Mouse (Mus musculus) CH12.LX (cell line): Measurements from ENCODE around the gene Arhgap29. TPM values are rescaled to one million over a fixed set of nuclear protein-coding genes. Genes with fewer than 3 reads are reported as not detected.

Experiments used
- DNase-seq: peaks from one replicate; pipeline ENCODE4 v3.0.0-alpha.2; 2013; ENCODE audit errors: extremely low read depth
- H3K27ac ChIP-seq: 2 replicates; pipeline ENCODE4 v1.5.1; 2012; ENCODE audit warnings: low read depth, mild to moderate bottlenecking, control low read depth, moderate library complexity; ENCODE audit not compliant: insufficient read depth
- H3K27me3 ChIP-seq: replicated peaks from 2 replicates; pipeline ENCODE3; 2012; ENCODE audit warnings: inconsistent platforms
- H3K36me3 ChIP-seq, 2 experiments: replicated peaks in 1 of 2; 2 replicates each; pipeline versions ENCODE3 to v1.6.1; 2012; ENCODE audit warnings: inconsistent platforms in 1 of 2, low read length in 1 of 2, mild to moderate bottlenecking in 1 of 2, mixed read lengths in 1 of 2, moderate library complexity in 1 of 2; ENCODE audit not compliant: control insufficient read depth in 1 of 2, insufficient read depth in 1 of 2
- H3K4me1 ChIP-seq, 2 experiments: 2 replicates each; pipeline ENCODE4 v1.6.1; 2012; ENCODE audit warnings: inconsistent platforms in 1 of 2, moderate library complexity in 1 of 2; ENCODE audit not compliant: insufficient read depth in 2 of 2, control insufficient read depth in 1 of 2
- H3K4me2 ChIP-seq: 2 replicates; pipeline ENCODE4 v1.6.1; 2012; ENCODE audit warnings: low read depth, mild to moderate bottlenecking, control low read depth; ENCODE audit not compliant: poor library complexity, insufficient read depth, severe bottlenecking
- H3K4me3 ChIP-seq, 3 experiments: fragments of 150-350 bp in 1 of 3; sonication (generic) in 1 of 3; replicated peaks in 1 of 3; 2 replicates each; pipeline versions ENCODE3 to v1.5.1; 2011 to 2012; ENCODE audit warnings: low read depth in 2 of 3, low read length in 2 of 3, mild to moderate bottlenecking in 2 of 3, moderate library complexity in 2 of 3, control low read depth in 1 of 3, improper control_type of control experiment in 1 of 3, inconsistent platforms in 1 of 3, mixed read lengths in 1 of 3; ENCODE audit not compliant: poor library complexity in 1 of 3
- H3K79me2 ChIP-seq: replicated peaks from 2 replicates; pipeline ENCODE4 v1.6.1; 2012; ENCODE audit warnings: mild to moderate bottlenecking, moderate library complexity; ENCODE audit not compliant: control insufficient read depth, poor library complexity, insufficient read depth, severe bottlenecking; ENCODE audit errors: extremely low read depth
- H3K9ac ChIP-seq: 2 replicates; pipeline ENCODE4 v1.6.1; 2012; ENCODE audit warnings: low read depth, mild to moderate bottlenecking, control low read depth, moderate library complexity; ENCODE audit not compliant: insufficient read depth
- H3K9me3 ChIP-seq: replicated peaks from 2 replicates; pipeline ENCODE3; 2012; ENCODE audit warnings: low read length, inconsistent platforms, mixed read lengths
- BHLHE40 ChIP-seq: IDR thresholded peaks from 2 replicates; pipeline ENCODE4 v1.6.1; 2011; ENCODE audit warnings: mild to moderate bottlenecking, low read depth, low read length, improper control_type of control experiment
- CHD1 ChIP-seq: IDR thresholded peaks from 2 replicates; pipeline ENCODE4 v1.6.1; 2012; ENCODE audit warnings: low read depth, low read length, improper control_type of control experiment, inconsistent platforms
- CHD2 ChIP-seq: IDR thresholded peaks from 2 replicates; pipeline ENCODE4 v1.6.1; 2011; ENCODE audit warnings: low read length, improper control_type of control experiment
- CTCF ChIP-seq, 2 experiments: IDR thresholded peaks in 1 of 2; conservative IDR thresholded peaks in 1 of 2; 2 replicates each; pipeline ENCODE4 v1.5.1; 2011 to 2012; ENCODE audit warnings: low read depth in 2 of 2, low read length in 2 of 2, improper control_type of control experiment in 1 of 2, inconsistent platforms in 1 of 2, mild to moderate bottlenecking in 1 of 2, moderate library complexity in 1 of 2
- E2F4 ChIP-seq: IDR thresholded peaks from 2 replicates; pipeline ENCODE4 v1.6.1; 2011; ENCODE audit warnings: low read depth, low read length, improper control_type of control experiment; ENCODE audit not compliant: insufficient replicate concordance
- ELF1 ChIP-seq: IDR thresholded peaks from 2 replicates; pipeline ENCODE4 v1.6.1; 2014; ENCODE audit warnings: low read depth, mild to moderate bottlenecking, inconsistent platforms, low read length, improper control_type of control experiment
- GABPA ChIP-seq: IDR thresholded peaks from 2 replicates; pipeline ENCODE4 v1.6.1; 2012; ENCODE audit warnings: low read depth, low read length, improper control_type of control experiment, inconsistent platforms; ENCODE audit not compliant: insufficient replicate concordance
- HCFC1 ChIP-seq: IDR thresholded peaks from 2 replicates; pipeline ENCODE4 v1.6.1; 2012; ENCODE audit warnings: low read depth, mild to moderate bottlenecking, inconsistent platforms, low read length, improper control_type of control experiment
- JUND ChIP-seq: conservative IDR thresholded peaks from 2 replicates; pipeline ENCODE4 v1.6.1; 2011; ENCODE audit warnings: low read depth, low read length, improper control_type of control experiment
- MAFK ChIP-seq: IDR thresholded peaks from 2 replicates; pipeline ENCODE4 v1.6.1; 2011; ENCODE audit warnings: low read length, improper control_type of control experiment; ENCODE audit not compliant: insufficient replicate concordance
- MAX ChIP-seq: IDR thresholded peaks from 2 replicates; pipeline ENCODE4 v1.6.1; 2011; ENCODE audit warnings: low read length, improper control_type of control experiment
- MAZ ChIP-seq: IDR thresholded peaks from 2 replicates; pipeline ENCODE4 v1.6.1; 2012; ENCODE audit warnings: low read depth, mild to moderate bottlenecking, inconsistent platforms, low read length, improper control_type of control experiment, moderate library complexity
- MEF2A ChIP-seq: IDR thresholded peaks from 2 replicates; pipeline ENCODE4 v1.6.1; 2014; ENCODE audit warnings: low read depth, mild to moderate bottlenecking, inconsistent platforms, low read length, improper control_type of control experiment, borderline replicate concordance
- MXI1 ChIP-seq: IDR thresholded peaks from 2 replicates; pipeline ENCODE4 v1.6.1; 2011; ENCODE audit warnings: mild to moderate bottlenecking, low read depth, low read length, improper control_type of control experiment
- NELFE ChIP-seq: IDR thresholded peaks from 2 replicates; pipeline ENCODE4 v1.6.1; 2011; ENCODE audit warnings: low read depth, low read length, improper control_type of control experiment
- NRF1 ChIP-seq: IDR thresholded peaks from 2 replicates; pipeline ENCODE4 v1.6.1; 2014; ENCODE audit warnings: low read depth, mild to moderate bottlenecking, inconsistent platforms, low read length, improper control_type of control experiment, moderate library complexity
- POLR2AphosphoS2 ChIP-seq: IDR thresholded peaks from 2 replicates; pipeline ENCODE4 v1.6.1; 2011; ENCODE audit warnings: low read depth, low read length, improper control_type of control experiment
- SMC3 ChIP-seq: IDR thresholded peaks from 2 replicates; pipeline ENCODE4 v1.6.1; 2011; ENCODE audit warnings: low read depth, low read length, improper control_type of control experiment
- TBP ChIP-seq: conservative IDR thresholded peaks from 2 replicates; pipeline ENCODE4 v1.6.1; 2011; ENCODE audit warnings: low read depth, low read length, improper control_type of control experiment
- TCF12 ChIP-seq: IDR thresholded peaks from 2 replicates; pipeline ENCODE4 v1.6.1; 2014; ENCODE audit warnings: low read depth, mild to moderate bottlenecking, inconsistent platforms, low read length, improper control_type of control experiment
- UBTF ChIP-seq: IDR thresholded peaks from 2 replicates; pipeline ENCODE4 v1.6.1; 2012; ENCODE audit warnings: low read depth, mild to moderate bottlenecking, inconsistent platforms, low read length, improper control_type of control experiment, moderate library complexity
- USF1 ChIP-seq: IDR thresholded peaks from 2 replicates; pipeline ENCODE4 v1.6.1; 2014; ENCODE audit warnings: low read depth, mild to moderate bottlenecking, inconsistent platforms, low read length, improper control_type of control experiment
- ZC3H11A ChIP-seq: IDR thresholded peaks from 2 replicates; pipeline ENCODE4 v1.6.1; 2012; ENCODE audit warnings: low read depth, mild to moderate bottlenecking, inconsistent platforms, low read length, improper control_type of control experiment
- ZKSCAN1 ChIP-seq: IDR thresholded peaks from 2 replicates; pipeline ENCODE4 v1.6.1; 2012; ENCODE audit warnings: low read depth, inconsistent platforms, low read length, improper control_type of control experiment, borderline replicate concordance
- ZMIZ1 ChIP-seq: IDR thresholded peaks from 2 replicates; pipeline ENCODE4 v1.6.1; 2012; ENCODE audit warnings: low read depth, mild to moderate bottlenecking, inconsistent platforms, low read length, improper control_type of control experiment
- dilution Hi-C: fragments of 300-500 bp; cut with MboI; formaldehyde crosslinking; loops from 2 replicates; pipeline ENCODE4 v1.14.3; 2020; ENCODE audit warnings: low sequenced_read_pairs; ENCODE audit not compliant: extremely low pct_unique_long_range_greater_than_20kb, extremely low pct_ligation_motif_present
- in situ Hi-C: fragments of 300-500 bp; cut with MboI; formaldehyde crosslinking; loops from 3 replicates; pipeline ENCODE4 v1.14.3; 2019; ENCODE audit warnings: low sequenced_read_pairs, low pct_ligation_motif_present, low pct_unique_long_range_greater_than_20kb, mixed read lengths
- polyA plus RNA-seq: library from polyadenylated mRNA; unstranded; fragments of >175 nt; gene quantifications from 2 replicates; pipeline ENCODE4 v1.2.1, GENCODE M21; 2012; ENCODE audit warnings: low read depth; ENCODE audit not compliant: insufficient read length
- total RNA-seq, 2 experiments: library from RNA; depleted of rRNA; stranded (reverse); fragments of 300-350 nt in 1 of 2; fragments of >200 nt in 1 of 2; gene quantifications; 2 replicates each; pipeline ENCODE4 v1.2.3; 2012 to 2014

The Arhgap29 gene
- total and polyA plus RNA-seq, 3 experiments: 19.7 to 53.7 (median 37.0) TPM

DNA sequence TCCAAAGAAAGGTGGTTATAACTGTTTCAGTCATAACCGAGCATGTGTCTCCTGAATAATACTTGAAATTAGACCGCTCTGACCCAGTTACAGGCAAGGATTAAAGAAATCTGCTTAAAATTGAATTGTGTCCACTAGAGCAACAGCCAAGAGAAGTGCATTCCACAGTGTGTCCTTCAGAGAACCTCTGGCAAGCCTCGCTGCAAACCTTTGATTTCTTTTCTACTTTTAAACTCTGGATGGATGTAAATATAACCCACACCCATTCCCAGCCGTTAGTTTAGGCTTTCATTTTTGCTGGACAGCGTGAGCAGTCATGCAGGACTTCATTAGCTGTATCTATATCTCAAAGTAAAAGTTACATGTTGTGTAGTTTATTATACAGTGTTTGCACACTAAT is 74.3 kb downstream of the Arhgap29 start:
- in situ Hi-C loops: no loop called here
- TF ChIP-seq USF1: no peak
- TF ChIP-seq JUND: no peak
- no peak for TF ChIP-seq ZKSCAN1
- no peak for TF ChIP-seq HCFC1
- no peak for TF ChIP-seq MXI1
- no peak for TF ChIP-seq CHD2
- TF ChIP-seq E2F4: no peak
- TF ChIP-seq TBP: no peak
- no peak for TF ChIP-seq MAZ
- TF ChIP-seq NRF1: no peak

DNA sequence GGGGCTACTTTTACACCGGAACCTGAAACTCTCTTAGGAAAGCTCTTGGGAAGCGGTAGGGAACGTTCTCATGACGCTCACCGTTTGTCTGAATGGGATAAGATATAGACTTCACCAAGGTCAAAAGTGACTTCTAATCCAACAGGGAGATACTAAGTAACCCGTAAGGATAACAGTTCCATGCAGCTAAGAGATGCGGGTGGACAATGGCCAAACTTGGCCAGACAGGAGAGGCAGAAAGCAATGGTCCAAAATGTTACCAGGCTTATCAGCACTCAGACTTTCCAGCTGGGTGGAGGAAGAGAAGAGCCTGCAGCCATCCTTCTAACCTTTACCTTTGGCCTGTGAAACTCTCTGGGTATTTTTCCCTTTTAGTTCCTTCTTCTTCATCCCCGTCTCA is 75.4 kb downstream of the Arhgap29 start:
- no peaks in the 10 kb centered on the region for H3K27me3 ChIP-seq
- TF ChIP-seq CHD1: no peak
- no peak for TF ChIP-seq ELF1
- no peak for TF ChIP-seq ZMIZ1
- no peak for TF ChIP-seq ZC3H11A
- no peak for TF ChIP-seq CTCF (conservative IDR thresholded peaks at IDR 0.05 in 1 of 2, IDR thresholded peaks at IDR 0.05 in 1 of 2; ENCODE audit: low read depth in 2 of 2, low read length in 2 of 2)
- no peak for TF ChIP-seq POLR2AphosphoS2
- no peak for TF ChIP-seq SMC3
- TF ChIP-seq NELFE: no peak
- TF ChIP-seq MAFK: no peak
- no peak for TF ChIP-seq MXI1
- no peak for TF ChIP-seq GABPA
- no peak for TF ChIP-seq TCF12
- TF ChIP-seq ZKSCAN1: no peak
- TF ChIP-seq UBTF: no peak
- no peak for TF ChIP-seq MEF2A
- no peak for TF ChIP-seq BHLHE40
- TF ChIP-seq MAX: no peak
- in situ Hi-C loops: no loop called here

More for the DNA sequence above, 74.3 kb downstream of the Arhgap29 start:
- Histone ChIP-seq H3K4me2 (no peak overlapping the region), H3K9me3 (no peaks in the 10 kb centered on the region), H3K9ac (no peak overlapping the region), H3K4me1 (peaks cover 2 to 14% of the 10 kb centered on the region in 2 experiments; a peak in 2 of 4 replicates), H3K27me3 (no peaks in the 10 kb centered on the region), H3K4me3 (no peak overlapping the region), H3K79me2 (no peaks in the 10 kb centered on the region), H3K36me3 (no peaks in the 10 kb centered on the region), H3K27ac (no peak overlapping the region)
- dilution Hi-C loops: no loop called here
- no peak for DNase-seq

More for the DNA sequence above, 75.4 kb downstream of the Arhgap29 start:
- no peak overlapping the region for H3K9ac ChIP-seq
- dilution Hi-C loops: no loop called here
- no peak overlapping the region for H3K4me2 ChIP-seq
- no peak overlapping the region for H3K27ac ChIP-seq
- no peak for DNase-seq
- no peak overlapping the region for H3K4me3 ChIP-seq
- H3K79me2 ChIP-seq: no peaks in the 10 kb centered on the region
- H3K4me1 ChIP-seq: peaks cover 0 to 8% of the 10 kb centered on the region in 2 experiments; a peak in 1 of 4 replicates
- H3K9me3 ChIP-seq: no peaks in the 10 kb centered on the region
- no peaks in the 10 kb centered on the region for H3K36me3 ChIP-seq
